Mouse (Mus musculus) brain, embryonic 14.5 days (tissue): ENCODE results near the gene Tmbim6.

ENCODE experiments used
- CTCF ChIP-seq: fragments of 200-500 bp; IDR thresholded peaks from 2 replicates; pipeline ENCODE4 v1.5.1; 2012; ENCODE audit warnings: inconsistent platforms, mild to moderate bottlenecking, moderate library complexity, borderline replicate concordance; ENCODE audit not compliant: insufficient read depth, insufficient read length; ENCODE audit errors: extremely low read depth
- POLR2A ChIP-seq: fragments of 200-500 bp; IDR thresholded peaks from 2 replicates; pipeline ENCODE4 v1.6.1; 2012; ENCODE audit warnings: mild to moderate bottlenecking, inconsistent platforms, borderline replicate concordance; ENCODE audit not compliant: poor library complexity, insufficient read depth, insufficient read length, severe bottlenecking; ENCODE audit errors: extremely low read depth

- TF ChIP-seq POLR2A (no peak), CTCF (no peak)
Measured at GRCm38 (mm10) chr15:99343414-99344147, 49.1 kb upstream of the Tmbim6 start.
